Mouse (Mus musculus) mature B cell (primary cell): ENCODE data around the gene Zfp536.

Source experiments
- in situ Hi-C: fragments of 300-500 bp; cut with MboI; formaldehyde crosslinking; loops from 2 replicates; pipeline ENCODE4 v1.14.3; 2019

Zfp536 gene

DNA sequence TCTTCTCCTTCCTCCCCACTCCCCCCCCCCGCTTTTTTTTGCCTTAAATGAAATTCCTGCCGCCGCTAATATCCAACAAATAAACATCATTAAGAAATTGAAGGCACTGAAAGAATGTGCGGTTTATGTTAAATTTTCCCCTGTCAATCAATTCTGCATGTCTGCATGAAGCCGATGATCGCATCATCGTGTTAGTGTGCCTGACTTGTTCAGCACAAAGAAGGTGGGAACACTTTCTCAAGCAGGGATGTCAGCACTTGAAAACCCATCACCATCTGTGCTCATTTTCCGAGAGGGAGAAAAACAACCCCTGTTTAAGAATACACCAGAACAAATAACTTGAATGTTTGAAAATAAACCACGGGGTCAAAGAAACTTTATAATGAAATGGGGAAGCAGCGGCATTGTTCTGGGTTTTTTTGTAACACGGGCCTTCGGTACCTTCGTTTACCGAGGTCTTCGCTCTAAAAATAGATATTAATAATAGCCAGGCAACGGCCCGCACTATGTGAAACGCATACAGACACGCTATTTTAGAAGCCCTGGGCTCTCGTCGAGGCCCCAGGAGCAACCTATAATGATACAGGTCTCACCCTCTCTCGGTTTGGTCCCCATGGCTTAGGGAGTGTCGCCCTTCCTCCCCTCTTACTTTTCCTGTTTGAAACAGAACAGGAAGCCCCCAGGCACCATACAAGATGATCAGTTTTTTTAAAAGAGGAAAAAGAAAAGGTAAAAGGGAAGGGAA is 83.7 kb downstream of the Zfp536 start:
- in situ Hi-C loops: no loop called here

DNA sequence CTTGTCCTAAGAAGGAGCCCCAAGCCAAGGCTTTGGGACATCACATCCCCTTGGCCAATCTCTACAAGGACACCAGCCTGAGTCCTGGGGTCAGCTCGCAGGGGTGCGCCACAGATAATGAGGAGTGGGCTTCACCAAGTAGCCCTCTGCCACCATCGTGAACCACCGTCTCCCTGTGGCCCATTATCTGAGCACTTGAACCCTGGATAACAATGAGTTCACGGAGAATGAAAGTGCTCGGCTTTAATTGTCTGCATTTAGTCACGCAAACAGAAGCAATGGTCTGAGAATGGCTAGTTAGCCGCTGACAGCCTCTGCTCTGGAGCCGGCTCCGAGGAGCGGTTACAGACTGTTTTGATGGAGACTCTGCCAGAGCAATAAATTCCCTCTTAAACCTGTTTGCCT is 84.3 kb downstream of the Zfp536 start:
- in situ Hi-C loops: no loop called here

DNA sequence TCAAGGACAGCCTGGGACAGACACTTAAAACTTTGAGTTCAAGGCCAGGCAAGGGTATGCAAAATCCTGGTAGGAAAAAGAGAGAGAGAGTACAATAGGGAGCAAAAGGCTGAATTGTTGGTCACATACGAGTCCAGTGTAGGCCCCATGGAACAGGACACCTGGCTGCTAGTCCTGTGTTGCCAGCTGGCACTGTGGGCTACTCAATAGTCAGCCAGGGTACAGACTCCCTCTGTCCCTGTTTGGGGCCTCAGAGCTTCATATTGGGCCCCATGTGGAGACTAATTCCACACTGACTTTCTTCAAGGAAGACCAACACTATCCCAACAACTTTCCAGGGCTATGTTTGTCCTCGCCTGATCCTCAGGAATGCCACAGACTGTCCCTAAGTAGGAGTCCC is 87.1 kb downstream of the Zfp536 start:
- in situ Hi-C loops: no loop called here

DNA sequence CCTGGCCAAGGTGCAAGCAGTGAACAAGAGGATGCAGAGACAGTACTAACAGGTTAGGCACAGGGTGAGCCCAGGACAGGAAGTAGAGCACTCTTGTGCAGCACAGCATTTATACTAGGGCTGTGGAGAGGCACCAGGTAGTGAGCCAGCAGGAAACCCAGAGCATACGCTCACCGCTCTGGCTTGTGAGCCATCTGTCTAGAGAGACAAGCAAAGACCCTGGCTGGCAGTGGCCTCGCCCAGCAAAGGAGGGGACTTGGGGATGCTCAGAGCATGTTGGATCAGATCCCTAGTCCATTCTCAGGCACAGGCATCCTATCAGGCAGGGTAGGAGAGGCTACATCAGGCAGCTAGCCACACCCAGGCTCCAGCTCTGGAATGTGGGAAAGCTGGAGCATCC is 88.2 kb downstream of the Zfp536 start:
- in situ Hi-C loops: no loop called here

DNA sequence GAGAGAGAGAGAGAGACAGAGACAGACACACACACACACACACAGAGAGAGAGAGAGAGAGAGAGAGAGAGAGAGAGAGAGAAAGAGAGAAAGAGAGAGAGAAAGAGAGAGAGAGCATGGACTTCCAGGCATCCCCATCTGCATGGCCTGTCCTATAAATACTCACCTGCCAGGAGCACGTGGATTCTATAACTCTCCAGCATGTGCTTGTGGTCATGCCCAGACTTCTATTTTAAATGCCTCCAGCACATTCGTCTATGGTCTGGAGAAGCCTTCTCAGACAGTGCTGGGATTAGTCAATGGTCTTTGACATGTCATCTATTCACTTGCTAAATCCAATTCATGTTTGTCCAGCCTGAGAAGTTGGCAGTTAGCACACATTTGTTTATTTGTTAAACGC is 92.1 kb downstream of the Zfp536 start:
- in situ Hi-C loops: no loop called here

DNA sequence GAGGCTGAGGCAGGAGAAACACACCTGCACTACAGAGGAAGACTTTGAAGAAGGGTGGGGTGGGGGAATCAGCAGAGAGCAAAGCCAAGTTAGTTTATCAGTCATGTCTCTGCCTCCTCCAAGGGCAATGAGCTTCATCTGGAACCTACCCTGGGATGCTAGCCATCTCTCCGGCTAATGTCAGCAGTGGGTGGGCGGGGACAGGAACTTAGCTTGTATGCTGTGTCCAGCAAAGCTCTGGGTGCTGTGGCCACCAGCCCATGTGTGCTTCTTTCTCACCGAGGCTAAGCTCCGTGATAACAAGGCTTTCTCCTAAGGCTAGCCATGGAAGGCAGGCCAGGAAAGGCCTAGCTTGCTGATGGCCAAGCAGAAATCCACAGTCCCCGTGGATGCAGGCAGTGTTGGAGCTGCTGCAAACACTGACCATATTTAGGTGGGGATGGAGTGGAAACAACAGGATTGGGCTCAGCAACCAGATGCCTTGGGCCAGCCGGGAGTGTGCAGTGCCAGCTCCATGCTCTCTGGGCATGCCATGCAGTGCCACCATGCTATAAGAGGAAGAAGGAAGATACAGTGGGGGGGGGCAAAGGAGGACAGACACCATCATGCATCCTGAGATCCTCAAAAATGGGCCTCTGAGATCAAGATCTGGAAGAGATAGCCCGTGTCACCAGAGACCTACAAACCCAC is 109.6 kb downstream of the Zfp536 start:
- in situ Hi-C loops: no loop called here

DNA sequence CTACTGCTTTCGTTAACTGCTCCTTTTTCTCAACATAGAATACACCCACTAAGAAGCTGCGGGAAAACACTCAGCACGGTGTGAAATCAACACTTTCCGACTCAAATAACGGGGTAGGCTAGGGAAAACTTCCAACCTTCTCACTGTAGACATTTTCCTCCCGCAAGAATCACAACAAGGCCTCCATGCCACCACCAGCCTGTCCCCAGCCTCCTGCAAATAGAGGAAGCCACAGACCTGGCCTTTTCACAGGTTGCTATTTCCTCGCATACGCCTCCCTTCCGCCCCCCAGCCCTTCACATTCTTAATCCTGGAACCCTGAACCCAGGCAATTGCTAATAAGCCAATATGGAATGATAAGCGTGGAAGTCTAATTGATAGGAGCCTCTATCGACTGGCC is 124.8 kb downstream of the Zfp536 start:
- in situ Hi-C loops: no loop called here

DNA sequence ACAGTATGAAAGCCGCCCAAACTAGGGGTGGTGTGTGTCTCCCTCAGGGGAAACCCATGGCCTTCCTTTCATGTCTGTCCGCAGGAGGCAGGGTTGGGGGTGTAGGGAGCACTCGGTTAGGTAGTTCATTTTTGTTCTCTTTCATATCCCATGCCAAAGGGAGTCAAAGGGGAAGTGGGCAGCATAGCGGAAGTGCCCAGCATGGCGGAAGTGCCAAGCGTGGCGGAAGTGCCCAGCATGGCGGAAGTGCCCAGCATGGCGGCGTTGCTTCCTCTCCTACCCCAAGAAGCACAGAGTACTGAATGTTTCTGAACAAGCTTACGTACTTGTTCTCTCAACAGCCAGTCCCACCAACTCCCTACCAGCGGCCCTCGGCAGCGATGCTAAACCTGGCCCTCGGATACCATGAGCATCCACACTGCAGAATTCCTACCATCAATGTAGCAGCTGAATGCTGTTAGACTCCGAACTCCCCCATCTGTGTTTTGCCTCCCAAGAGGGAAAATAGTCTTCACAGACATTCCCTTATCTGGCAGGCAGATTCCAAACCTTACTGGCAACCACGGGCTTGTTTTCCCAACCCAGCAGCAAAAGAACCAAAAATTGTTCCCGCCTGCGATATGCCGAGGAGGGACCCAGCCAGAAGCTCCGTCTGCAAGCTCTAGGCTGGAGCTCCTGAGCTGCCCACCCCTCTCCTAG is 125.4 kb downstream of the Zfp536 start:
- in situ Hi-C loops: no loop called here

DNA sequence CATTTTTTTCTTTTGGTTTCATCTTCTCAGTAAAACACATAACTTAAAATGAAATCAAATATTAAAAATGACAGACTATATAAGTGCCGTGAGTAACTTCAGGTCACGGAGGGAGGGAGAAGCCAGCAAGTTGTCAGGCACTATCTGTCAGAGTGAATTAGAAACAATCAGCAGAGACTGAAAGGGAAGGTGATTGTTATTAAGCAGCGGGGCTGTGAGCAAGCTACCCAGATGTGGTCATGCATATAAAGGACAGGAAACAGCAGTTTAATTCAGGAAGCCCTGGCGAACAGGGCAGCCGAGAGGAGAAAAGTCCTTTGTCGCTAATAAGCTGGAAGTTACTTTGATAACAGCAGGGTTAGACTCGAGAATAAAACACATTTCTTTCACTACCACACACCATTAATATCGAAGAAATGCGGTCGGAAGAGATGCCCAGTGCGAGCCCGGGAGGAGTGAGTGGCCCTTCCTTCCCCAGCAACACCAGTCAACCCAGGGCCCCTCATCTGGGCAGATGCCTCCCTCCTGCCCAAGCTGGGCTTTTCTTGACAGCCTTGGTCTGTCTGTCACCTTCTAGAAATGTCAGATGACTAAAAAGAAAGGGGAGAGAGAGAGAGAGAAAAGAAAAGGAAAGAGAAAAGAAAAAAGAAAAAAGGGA is 133.6 kb downstream of the Zfp536 start:
- in situ Hi-C loops: no loop called here

DNA sequence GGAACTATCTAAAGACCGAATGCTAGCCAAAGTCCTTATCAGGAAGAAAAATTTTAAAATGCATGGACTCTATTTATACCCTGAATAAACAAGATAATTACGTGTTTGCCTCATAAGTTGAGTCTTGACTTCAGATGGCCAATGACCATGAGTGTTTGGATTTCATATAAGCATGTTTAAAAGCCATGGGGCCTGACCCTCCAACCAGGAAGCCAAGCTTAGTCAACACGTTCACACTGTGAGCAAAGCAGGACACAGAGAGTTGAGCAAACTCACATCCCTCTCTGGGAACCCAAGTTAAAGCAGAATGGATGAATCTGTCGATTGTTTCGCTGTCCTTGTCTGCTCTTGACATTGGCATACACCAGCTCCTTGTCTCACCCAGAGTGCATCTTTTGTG is 138.6 kb downstream of the Zfp536 start:
- in situ Hi-C loops: no loop called here

DNA sequence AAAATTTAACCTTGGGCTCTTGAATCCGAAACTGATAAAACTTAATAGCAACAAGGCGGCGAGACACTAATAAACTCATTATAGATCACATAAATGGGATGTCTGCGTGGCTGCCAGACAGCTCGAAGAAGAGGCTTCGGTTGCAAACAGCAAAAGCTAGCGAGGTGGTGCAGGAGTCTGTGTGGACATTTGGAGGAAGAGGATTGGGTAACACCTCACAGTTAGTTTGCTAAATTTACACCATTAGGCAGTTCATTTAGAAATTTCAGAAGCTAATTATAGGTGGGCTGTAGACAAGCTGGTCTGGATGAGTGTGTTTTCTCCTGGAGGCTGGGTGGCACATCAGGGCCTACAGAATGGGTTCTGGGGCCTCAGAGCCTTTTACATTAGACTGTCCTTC is 143.0 kb downstream of the Zfp536 start:
- in situ Hi-C loops: no loop called here

DNA sequence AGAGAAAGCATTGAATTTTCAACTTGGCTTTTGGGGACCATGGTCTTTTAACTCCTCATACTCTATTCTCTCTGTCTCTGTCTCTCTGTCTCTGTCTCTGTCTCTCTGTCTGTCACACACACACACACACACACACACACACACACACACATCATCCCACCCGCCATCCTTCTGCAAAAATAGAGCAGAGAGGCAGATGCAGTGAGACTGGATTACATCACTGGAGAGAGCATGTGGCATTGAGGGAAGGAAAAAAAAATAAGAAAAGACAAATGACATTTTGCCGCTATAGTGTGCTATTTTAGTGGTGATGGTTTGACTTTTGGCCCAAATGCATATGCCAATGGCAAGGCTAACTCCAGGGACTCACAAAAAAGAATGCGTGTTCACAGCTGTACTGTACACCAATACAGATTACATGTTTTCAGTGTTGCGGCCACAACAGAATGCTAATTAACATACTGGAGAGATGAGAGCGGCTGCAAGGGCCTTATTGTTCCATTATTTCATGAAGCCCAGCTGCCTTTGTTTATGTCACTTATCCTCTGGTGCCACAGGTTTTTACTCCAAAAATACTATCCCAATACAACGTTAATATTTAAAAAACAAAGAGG is 145.4 kb downstream of the Zfp536 start:
- in situ Hi-C loops: no loop called here

DNA sequence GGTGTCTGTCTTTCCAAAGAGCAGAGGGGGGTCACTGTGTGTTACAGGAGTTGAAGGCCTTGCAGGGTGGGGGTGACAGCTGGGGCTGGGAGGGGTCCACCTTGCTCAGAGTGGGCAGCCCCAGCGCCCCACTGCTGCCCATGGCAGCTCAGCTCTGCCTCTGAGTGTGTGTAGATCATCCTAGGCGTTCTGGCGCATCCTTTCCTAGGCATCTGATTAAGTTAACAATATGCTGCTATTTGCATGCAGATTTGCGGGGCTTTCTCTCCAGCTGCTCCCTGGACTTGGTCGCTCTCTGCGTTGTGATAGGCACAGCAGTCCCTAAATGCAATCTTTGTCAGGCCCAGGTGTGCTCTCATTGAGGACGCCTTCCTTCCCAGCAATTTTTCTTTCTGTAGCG is 147.7 kb downstream of the Zfp536 start:
- in situ Hi-C loops: no loop called here

DNA sequence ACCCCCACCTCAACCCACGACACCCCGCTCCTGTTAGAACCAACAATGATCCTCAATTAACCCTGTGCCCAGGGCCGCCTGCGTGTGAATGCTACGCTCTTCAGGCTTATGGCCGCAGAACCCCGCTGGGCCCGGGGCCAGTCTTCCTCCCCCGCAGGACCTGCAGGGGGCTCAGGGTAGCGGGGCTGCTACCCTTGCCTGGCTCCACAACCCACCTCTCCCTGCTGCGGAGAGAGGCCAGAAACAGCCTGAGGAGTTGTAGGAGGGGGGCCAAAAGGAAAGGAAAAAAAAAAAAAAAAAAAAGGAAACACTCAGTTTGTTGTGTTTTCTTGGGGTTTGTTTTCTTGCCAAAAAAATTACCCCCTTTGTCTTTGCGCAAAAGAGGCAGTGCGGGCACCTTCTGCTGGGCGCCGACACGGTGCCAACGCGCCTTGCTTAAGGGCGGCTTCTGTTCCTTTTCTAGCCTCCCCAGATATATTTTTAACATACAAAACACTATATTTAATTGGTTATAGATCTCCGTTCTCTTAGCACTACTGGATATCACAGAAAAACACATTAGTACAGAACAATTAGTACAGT is 148.6 kb downstream of the Zfp536 start:
- in situ Hi-C loops: no loop called here

DNA sequence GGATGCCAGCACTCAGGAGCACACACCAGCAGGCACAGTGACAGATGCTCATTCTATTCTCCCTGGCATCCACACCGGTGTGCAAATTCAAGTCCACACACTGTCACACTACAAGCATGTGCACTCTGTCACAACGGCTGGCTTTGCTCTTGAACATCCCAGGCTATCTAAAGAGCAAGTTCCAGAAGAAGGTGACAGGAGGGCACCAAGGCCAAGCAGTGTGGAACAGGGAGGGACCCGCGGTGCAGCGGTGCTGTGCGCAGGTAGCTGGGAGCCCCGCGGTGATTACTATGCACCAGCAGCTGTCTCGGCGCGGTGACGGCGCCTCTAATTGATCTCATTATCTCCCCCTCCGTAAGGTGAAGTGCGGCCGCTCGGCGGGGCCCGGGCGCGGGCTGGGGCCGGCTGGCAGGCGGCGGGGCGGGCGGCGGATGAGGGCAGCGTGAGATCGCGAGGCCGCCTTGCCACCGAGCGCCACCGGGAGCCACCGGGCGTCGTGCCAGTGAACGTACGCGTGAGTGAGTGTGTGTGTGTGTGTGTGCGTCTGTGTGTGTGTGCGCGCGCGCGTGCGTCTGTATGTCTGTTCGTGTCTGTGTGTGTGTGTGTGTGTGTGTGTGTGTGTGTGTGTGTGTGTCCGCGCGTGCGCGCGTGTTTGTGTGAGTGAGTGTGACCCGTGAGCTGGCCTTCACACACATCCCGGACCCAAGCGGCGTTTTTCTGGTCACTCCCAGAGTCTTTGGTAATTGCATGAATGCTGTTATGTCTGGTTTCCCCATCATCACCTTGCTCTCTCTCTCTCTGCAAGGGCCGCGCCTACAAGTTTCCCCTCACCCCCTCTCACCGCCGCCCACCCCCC is 149.3 kb downstream of the Zfp536 start:
- in situ Hi-C loops: no loop called here

DNA sequence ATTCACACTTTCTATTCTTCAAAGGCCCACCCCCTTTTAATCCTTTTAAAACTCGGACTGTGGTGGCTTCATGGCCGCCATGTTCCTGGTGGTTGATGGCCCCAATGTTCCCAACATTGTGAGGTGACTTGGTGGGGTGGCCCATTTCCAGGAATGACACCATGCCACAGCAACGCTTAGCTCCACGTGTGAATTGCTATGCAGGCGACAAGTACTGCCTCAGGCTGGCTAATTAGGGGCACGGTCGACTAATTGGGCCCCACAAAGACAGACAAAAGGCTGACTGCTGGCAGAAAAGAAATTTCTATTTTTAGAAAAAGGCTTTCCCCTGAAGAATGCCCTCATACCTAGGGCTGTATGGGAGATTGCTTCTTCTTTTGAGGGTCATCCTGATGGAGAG is 154.2 kb downstream of the Zfp536 start:
- in situ Hi-C loops: no loop called here

DNA sequence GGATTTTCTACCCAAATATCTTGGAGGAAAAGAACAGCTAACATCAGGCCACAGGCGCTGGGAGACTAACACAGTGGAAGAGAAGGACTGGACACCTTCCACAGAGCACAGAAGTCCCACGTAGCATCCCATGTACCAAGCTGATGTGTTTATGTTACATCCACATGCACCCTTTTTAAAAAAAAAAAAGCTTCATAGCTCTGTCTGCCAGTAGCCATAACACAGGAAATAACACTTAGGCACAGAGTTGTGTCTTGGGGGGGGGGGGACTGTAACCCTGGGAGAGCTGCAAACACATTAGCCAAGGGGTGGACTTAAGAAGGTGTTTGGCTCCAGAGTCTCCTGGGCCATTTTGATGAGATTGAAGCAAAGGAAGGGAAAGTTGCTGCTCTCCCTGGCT is 155.6 kb downstream of the Zfp536 start:
- in situ Hi-C loops: no loop called here

DNA sequence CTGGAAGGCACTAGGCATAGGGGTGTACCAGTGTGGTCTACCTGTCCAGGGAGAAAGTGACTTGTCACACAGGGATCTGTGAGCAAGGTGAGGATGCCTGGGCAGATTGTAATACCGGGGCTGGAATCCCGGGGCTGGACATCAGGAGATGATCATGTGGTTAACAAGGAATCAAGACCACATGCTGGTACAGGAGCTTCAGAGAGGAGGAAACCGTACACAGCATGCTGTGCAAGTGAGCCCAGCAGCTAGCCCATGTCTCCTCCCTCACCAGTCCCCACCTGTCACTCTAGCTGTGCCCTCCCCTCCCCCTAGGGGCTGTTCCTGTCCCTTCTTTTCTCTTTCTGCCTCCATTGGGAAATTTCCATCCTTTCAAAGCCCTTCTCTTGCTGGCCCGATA is 157.5 kb downstream of the Zfp536 start:
- in situ Hi-C loops: no loop called here

DNA sequence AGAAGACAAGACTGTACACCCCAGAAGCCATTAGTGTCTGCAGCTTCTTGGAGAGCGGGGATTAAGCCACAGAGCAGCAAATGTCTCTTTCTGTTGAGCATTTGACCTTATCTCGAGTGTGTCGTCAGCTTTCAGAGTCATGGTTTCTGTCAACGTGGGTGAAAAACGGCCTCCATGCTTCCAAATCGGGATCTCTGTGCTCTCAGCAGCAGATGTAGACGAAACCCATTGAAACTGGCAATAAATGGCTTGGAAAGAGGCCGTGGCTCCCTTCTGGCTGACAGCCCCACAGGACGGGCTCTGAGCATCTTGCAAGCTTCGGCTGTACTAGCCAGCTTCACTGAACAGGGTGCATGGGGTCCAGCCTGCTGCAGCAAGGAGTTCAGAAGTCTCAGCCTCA is 159.1 kb downstream of the Zfp536 start:
- in situ Hi-C loops: no loop called here

DNA sequence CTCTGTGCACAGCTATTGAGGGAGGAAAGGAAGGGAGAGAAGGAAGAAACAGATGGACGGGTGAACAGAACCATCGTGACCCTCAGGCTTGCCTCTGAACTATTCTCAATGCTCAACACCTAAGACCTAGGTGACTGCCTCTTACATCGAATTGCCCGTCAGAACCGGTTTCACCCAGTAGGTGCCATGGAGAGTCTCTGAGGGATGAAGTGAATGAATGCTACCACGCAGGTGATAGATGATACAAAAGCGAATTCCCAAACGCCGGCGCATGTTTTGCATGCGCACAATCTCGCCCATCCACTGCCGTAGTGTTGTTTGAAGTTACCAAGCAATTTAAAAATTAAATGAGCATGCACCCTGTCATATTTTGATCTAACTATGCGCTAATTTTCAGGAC is 164.9 kb downstream of the Zfp536 start:
- in situ Hi-C loops: no loop called here

DNA sequence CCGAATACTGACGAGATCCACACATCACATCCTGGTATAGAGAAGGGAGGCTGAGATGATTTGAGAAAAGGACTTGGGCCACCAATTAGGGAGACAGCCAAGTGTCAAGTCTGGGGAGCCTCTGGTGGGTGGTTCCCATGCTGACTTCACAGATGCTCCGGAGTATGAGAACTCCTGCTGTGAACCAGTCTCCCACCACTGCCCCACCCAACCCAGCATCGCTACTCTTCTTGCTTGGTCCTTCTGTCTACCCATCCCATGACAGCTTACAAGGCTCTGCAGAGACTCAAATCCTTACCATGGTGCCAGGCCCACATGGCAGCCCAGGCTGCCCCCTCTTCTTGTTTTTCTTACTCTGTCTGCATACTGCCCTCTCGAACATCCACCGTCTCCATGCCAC is 165.5 kb downstream of the Zfp536 start:
- in situ Hi-C loops: no loop called here
